Mouse (Mus musculus): ENCODE results near the gene Ints3. TPM values are rescaled to one million over a fixed set of nuclear protein-coding genes. Genes with fewer than 3 reads are reported as not detected.

The Ints3 gene
- polyA plus RNA-seq, 1 experiment = 44.8 TPM

GRCm38 (mm10) chr3:90428186-90428585 is 5.2 kb downstream of the Ints3 start:
- TF ChIP-seq CTCF (IDR thresholded peaks at IDR 0.05; ENCODE audit: extremely low read depth, insufficient read depth, low read length) = no peak
- no peak for TF ChIP-seq POLR2A (IDR thresholded peaks at IDR 0.05; ENCODE audit: extremely low read depth, insufficient read depth, low read length)
- no peak overlapping the region for H3K27ac ChIP-seq (ENCODE audit: insufficient read depth, low read length)
- H3K4me3 ChIP-seq (ENCODE audit: insufficient read depth, low read length) = no peak overlapping the region
- H3K4me1 ChIP-seq (ENCODE audit: control insufficient read depth, insufficient read depth, low read length) = peaks cover 8% of the 10 kb centered on the region; the same call in 1 of the 2 replicates

DNA sequence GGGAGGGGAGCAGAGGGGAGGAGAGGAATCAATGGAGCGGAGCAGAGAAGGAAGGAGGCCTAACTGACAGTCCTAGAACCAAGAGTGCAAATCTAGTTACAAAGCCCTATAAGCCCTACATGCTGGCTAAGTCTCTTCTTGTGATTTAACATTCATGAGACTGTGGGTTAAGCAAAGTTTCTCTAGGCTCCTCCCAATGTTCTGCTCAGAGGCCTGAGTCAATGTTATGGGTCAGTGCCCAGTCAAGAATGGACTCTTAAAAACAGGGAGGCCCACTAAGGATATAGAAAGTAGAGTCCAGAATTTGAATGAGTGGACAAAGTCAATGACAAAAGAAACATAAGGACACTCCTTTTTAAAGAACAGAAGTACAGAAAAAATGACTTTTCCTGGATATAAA is 5.8 kb downstream of the Ints3 start:
- Histone ChIP-seq H3K27ac (ENCODE audit: insufficient read depth, low read length) (no peak overlapping the region), H3K4me3 (ENCODE audit: insufficient read depth, low read length) (no peak overlapping the region), H3K4me1 (ENCODE audit: control insufficient read depth, insufficient read depth, low read length) (peaks cover 8% of the 10 kb centered on the region; the same call in 1 of the 2 replicates)
- TF ChIP-seq CTCF (IDR thresholded peaks at IDR 0.05; ENCODE audit: extremely low read depth, insufficient read depth, low read length) = no peak

DNA sequence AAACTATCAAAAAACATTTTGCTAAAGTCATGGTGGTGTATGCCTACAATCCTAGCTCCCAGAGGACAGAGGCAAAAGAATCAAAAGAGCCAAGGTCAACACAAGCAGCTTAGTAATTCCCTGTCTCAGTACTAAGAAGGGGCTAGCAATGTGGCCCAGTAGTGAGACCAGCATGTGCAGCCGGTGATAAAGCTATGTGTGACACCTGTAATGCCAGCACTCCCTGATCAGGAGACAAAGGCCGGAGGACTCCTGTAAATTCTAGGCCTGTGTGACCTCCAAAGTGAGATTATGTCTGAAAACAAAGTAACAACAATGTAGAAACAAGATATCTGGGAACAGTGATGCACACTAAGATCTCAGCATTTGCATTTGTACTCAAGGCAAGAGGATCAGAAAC is 7.9 kb downstream of the Ints3 start:
- no peak for TF ChIP-seq POLR2A (IDR thresholded peaks at IDR 0.05; ENCODE audit: extremely low read depth, insufficient read depth, low read length)
- TF ChIP-seq CTCF (IDR thresholded peaks at IDR 0.05; ENCODE audit: extremely low read depth, insufficient read depth, low read length) = no peak
- no peak overlapping the region for H3K4me3 ChIP-seq (ENCODE audit: insufficient read depth, low read length)
- H3K4me1 ChIP-seq (ENCODE audit: control insufficient read depth, insufficient read depth, low read length) = peaks cover 5% of the 10 kb centered on the region; the same call in 1 of the 2 replicates
- no peak overlapping the region for H3K27ac ChIP-seq (ENCODE audit: insufficient read depth, low read length)

GRCm38 (mm10) chr3:90423549-90423948 is 9.9 kb downstream of the Ints3 start:
- TF ChIP-seq POLR2A (IDR thresholded peaks at IDR 0.05; ENCODE audit: extremely low read depth, insufficient read depth, low read length) (no peak), CTCF (IDR thresholded peaks at IDR 0.05; ENCODE audit: extremely low read depth, insufficient read depth, low read length) (no peak)
- H3K4me3 ChIP-seq (ENCODE audit: insufficient read depth, low read length) = no peak overlapping the region
- H3K4me1 ChIP-seq (ENCODE audit: control insufficient read depth, insufficient read depth, low read length) = peaks cover 4% of the 10 kb centered on the region; the same call in 1 of the 2 replicates
- H3K27ac ChIP-seq (ENCODE audit: insufficient read depth, low read length) = no peak overlapping the region

DNA sequence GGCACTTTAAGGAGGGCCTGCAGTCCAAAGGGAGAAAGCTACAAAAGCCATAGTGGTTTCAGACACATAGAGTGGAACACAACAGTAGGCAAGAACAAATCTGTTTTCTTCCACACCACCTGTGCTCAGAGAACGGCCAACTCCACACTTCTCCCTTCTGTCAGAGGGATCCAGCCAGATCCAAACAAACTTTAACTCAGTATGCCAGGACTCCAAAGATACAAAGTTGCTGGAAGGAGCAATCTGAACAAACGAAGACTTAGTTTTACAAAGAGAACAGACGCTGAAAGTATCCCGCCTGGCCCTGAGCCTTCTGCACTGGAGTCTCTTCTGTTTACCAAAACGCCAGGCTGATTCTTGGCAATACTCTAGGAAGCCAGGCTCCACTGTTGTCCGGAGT is 12.7 kb downstream of the Ints3 start:
- H3K4me3 ChIP-seq (ENCODE audit: insufficient read depth, low read length) = no peak overlapping the region
- peaks cover 3% of the 10 kb centered on the region; the same call in 1 of the 2 replicates for H3K4me1 ChIP-seq (ENCODE audit: control insufficient read depth, insufficient read depth, low read length)
- TF ChIP-seq CTCF (IDR thresholded peaks at IDR 0.05; ENCODE audit: extremely low read depth, insufficient read depth, low read length) (no peak), POLR2A (IDR thresholded peaks at IDR 0.05; ENCODE audit: extremely low read depth, insufficient read depth, low read length) (no peak)
- H3K27ac ChIP-seq (ENCODE audit: insufficient read depth, low read length) = no peak overlapping the region

DNA sequence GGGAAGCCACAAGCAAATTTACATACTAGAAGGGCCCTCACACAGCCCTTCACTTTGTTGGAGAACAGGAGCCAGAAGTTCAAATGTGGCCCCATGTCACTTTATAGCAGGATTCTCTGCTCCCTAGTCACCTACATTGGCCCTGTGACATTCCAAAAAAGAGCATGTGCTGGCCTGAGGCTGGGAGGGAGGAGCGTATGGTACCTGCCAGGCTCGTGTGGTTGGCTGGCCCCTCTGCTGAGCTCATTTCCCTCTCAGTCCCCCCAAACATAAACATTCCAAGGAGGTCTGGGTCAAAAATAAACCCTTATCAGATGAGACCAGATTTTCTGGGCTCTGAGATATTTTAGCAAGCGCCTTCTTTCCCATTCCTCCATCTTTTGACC is 20.4 kb downstream of the Ints3 start:
- no peak for TF ChIP-seq CTCF (IDR thresholded peaks at IDR 0.05; ENCODE audit: extremely low read depth, insufficient read depth, low read length)
- no peak overlapping the region for H3K27ac ChIP-seq (ENCODE audit: insufficient read depth, low read length)
- peaks cover 4% of the 10 kb centered on the region for H3K4me1 ChIP-seq (ENCODE audit: control insufficient read depth, insufficient read depth, low read length)
- no peak overlapping the region for H3K4me3 ChIP-seq (ENCODE audit: insufficient read depth, low read length)

DNA sequence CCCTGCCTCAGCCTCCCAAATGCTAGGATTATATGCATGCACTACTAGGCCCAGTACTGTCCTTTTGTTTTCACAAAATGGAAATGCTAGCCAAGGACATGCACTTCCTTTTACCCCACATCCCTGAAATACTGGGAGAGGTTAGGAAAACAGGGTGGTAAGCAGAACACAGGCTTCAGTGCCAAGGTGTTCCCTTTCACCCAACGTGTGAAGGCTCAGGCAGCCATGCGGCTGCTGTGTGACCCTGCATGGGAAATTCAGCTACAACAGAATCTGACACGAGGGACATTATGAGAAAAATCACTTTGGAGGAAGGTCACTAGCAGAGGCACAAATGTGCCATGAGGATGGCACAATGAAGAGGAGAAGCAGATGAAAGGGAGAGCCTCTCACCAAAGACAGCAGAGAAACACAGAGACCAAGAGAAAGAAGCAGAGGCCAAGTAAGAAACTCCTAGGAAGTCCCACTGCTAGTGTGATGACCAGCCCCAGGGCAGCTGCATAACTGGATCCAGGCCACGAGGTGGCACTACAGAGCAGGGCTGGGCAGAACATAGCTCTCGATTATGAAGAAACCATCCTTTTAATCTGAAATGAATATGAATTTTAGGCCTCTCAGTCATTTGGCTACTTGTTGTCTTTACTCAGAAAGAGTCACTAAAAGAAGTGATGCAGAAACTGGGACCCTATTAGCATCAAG is 21.0 kb downstream of the Ints3 start:
- no peak overlapping the region for H3K4me3 ChIP-seq (ENCODE audit: insufficient read depth, low read length)
- no peak overlapping the region for H3K27ac ChIP-seq (ENCODE audit: insufficient read depth, low read length)
- H3K4me1 ChIP-seq (ENCODE audit: control insufficient read depth, insufficient read depth, low read length) = peaks cover 4% of the 10 kb centered on the region
- TF ChIP-seq CTCF (IDR thresholded peaks at IDR 0.05; ENCODE audit: extremely low read depth, insufficient read depth, low read length) (peak; percentile 90), POLR2A (IDR thresholded peaks at IDR 0.05; ENCODE audit: extremely low read depth, insufficient read depth, low read length) (no peak)

- H3K27ac ChIP-seq (ENCODE audit: insufficient read depth, low read length) = no peak overlapping the region
- no peak for TF ChIP-seq POLR2A (IDR thresholded peaks at IDR 0.05; ENCODE audit: extremely low read depth, insufficient read depth, low read length)
- no peak for TF ChIP-seq CTCF (IDR thresholded peaks at IDR 0.05; ENCODE audit: extremely low read depth, insufficient read depth, low read length)
- H3K4me3 ChIP-seq (ENCODE audit: insufficient read depth, low read length) = no peak overlapping the region
- H3K4me1 ChIP-seq (ENCODE audit: control insufficient read depth, insufficient read depth, low read length) = peaks cover under 1% of the 10 kb centered on the region; the same call in 1 of the 2 replicates
Measured at GRCm38 (mm10) chr3:90408721-90409120, 24.7 kb downstream of the Ints3 start.

- no peak for TF ChIP-seq CTCF (IDR thresholded peaks at IDR 0.05; ENCODE audit: extremely low read depth, insufficient read depth, low read length)
- no peak for TF ChIP-seq POLR2A (IDR thresholded peaks at IDR 0.05; ENCODE audit: extremely low read depth, insufficient read depth, low read length)
- Histone ChIP-seq H3K27ac (ENCODE audit: insufficient read depth, low read length) (no peak overlapping the region), H3K4me1 (ENCODE audit: control insufficient read depth, insufficient read depth, low read length) (no peaks in the 10 kb centered on the region), H3K4me3 (ENCODE audit: insufficient read depth, low read length) (no peak overlapping the region)
Measured at GRCm38 (mm10) chr3:90406414-90406813, 27.0 kb downstream of the Ints3 start.

DNA sequence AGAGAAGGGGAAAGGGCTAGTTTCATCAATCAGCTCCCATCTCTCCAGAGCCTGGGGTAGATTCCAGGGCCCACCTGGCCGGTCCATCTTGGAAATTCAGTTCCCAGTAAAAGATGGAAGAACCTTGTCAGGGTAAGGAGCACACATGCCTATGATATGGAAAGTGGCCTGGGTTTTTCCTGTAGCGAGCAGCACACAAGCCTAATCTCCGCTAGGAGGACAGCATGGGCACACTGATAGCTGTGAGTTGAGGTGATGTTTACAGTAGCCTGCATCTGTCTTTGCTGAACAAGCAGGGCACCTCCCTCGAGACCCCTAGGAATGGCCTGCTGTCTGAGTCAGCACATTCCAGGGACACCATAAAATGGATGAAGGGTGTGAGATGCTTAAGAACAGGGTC is 28.8 kb downstream of the Ints3 start:
- Histone ChIP-seq H3K27ac (ENCODE audit: insufficient read depth, low read length) (no peak overlapping the region), H3K4me1 (ENCODE audit: control insufficient read depth, insufficient read depth, low read length) (no peaks in the 10 kb centered on the region), H3K4me3 (ENCODE audit: insufficient read depth, low read length) (no peak overlapping the region)
- TF ChIP-seq CTCF (IDR thresholded peaks at IDR 0.05; ENCODE audit: extremely low read depth, insufficient read depth, low read length) (no peak), POLR2A (IDR thresholded peaks at IDR 0.05; ENCODE audit: extremely low read depth, insufficient read depth, low read length) (no peak)
